19 mouse cellular contexts compared by ENCODE assay signal in genomic region chr19:58419278-58419677, GRCm38 (mm10). TPM values are rescaled to one million over a fixed set of nuclear protein-coding genes. Genes with fewer than 3 reads are reported as not detected.
A peak's percentile ranks its signal among the peaks of the same experiment; 100 is the strongest.
DNase-seq lines count a peak whose midpoint lies in the region; ATAC-seq and TF ChIP-seq lines count a peak whose summit lies in the region.
"Had no signal": no experiment of that assay in that cellular context is flagged by ENCODE, and none has a peak within 500 bp of the region (broad histone marks: within the 10 kb centered on the region; RNA-seq: fewer than 3 reads in every experiment).

No protein-coding gene starts in this region.

- TF ChIP-seq CTCF in kidney, postnatal 0 days (IDR thresholded peaks at IDR 0.05; ENCODE audit: low read depth) = no peak

- H3K9me3 ChIP-seq in heart, embryonic 11.5 days (replicated peaks; ENCODE audit: control insufficient read depth, low read length) = no peaks in the 10 kb centered on the region
- H3K9me3 ChIP-seq in kidney, postnatal 0 days (replicated peaks; ENCODE audit: low read length) = no peaks in the 10 kb centered on the region
- H3K9me3 ChIP-seq in embryonic facial prominence, embryonic 10.5 days = no peaks in the 10 kb centered on the region
- 0 out of 2 replicates have a peak, but pooled peaks cover 4% of the 10 kb centered on the region for H3K9me3 ChIP-seq in limb, embryonic 13.5 days
- no peaks in the 10 kb centered on the region for H3K9me3 ChIP-seq in forebrain, embryonic 15.5 days
- H3K9me3 ChIP-seq: forebrain, embryonic 13.5 days; heart, embryonic 15.5 days; hindbrain, embryonic 12.5 days; midbrain, embryonic 12.5 days had no signal

- DNase-seq in heart, postnatal 4 days = no peak
- DNase-seq in kidney, postnatal 0 days (ENCODE audit: low spot score) = no peak
- no peak for DNase-seq in kidney, adult 18-20 months
- DNase-seq in embryonic facial prominence, embryonic 10.5 days (ENCODE audit: low spot score) = no peak
- DNase-seq in left cerebral cortex, postnatal 14 days (ENCODE audit: low spot score in 2 of 2) = no peak
- DNase-seq: cerebellum, adult 9-11 months; layer of hippocampus, postnatal 36 days; left cerebral cortex, postnatal 4 days; lung, adult 2 months; right cerebral cortex, adult 18-20 months had no signal

- no peak; the same call in 1 of the 2 replicates for ATAC-seq in heart, embryonic 11.5 days (replicated peaks; ENCODE audit: insufficient number of reproducible peaks, low FRiP score, low TSS enrichment)
- no peak for ATAC-seq in kidney, postnatal 0 days (replicated peaks; ENCODE audit: low FRiP score, low read depth)
- ATAC-seq in limb, embryonic 13.5 days (ENCODE audit: low FRiP score, low read depth) = no peak
- ATAC-seq in forebrain, embryonic 15.5 days (replicated peaks) = no peak
- ATAC-seq: forebrain, embryonic 13.5 days; inflammation-experienced regulatory T-cells, adult 6 months had no signal

- H3K9ac ChIP-seq in heart, embryonic 11.5 days (ENCODE audit: low read depth, low read length) = no peak overlapping the region
- no peak overlapping the region for H3K9ac ChIP-seq in kidney, postnatal 0 days (ENCODE audit: low read depth, low read length)
- no peak overlapping the region for H3K9ac ChIP-seq in limb, embryonic 13.5 days
- no peak overlapping the region for H3K9ac ChIP-seq in forebrain, embryonic 15.5 days (replicated peaks)
- H3K9ac ChIP-seq: forebrain, embryonic 13.5 days; heart, embryonic 15.5 days; hindbrain, embryonic 12.5 days; midbrain, embryonic 12.5 days had no signal

- H3K4me1 ChIP-seq in heart, embryonic 11.5 days (ENCODE audit: control insufficient read depth, insufficient read depth, low read length) = peaks cover 7% of the 10 kb centered on the region
- H3K4me1 ChIP-seq in kidney, postnatal 0 days (replicated peaks; ENCODE audit: insufficient read depth, low read length) = no peaks in the 10 kb centered on the region
- peaks cover 19% of the 10 kb centered on the region for H3K4me1 ChIP-seq in embryonic facial prominence, embryonic 10.5 days
- peaks cover 24% of the 10 kb centered on the region for H3K4me1 ChIP-seq in limb, embryonic 13.5 days
- no peaks in the 10 kb centered on the region for H3K4me1 ChIP-seq in forebrain, embryonic 15.5 days
- H3K4me1 ChIP-seq: forebrain, embryonic 13.5 days; midbrain, embryonic 12.5 days had no signal

- 0 out of 2 replicates have a peak overlapping the region, but pooled peaks have one; percentile 12 for H3K27ac ChIP-seq in heart, embryonic 11.5 days (ENCODE audit: low read depth, low read length)
- H3K27ac ChIP-seq in kidney, postnatal 0 days = peak overlapping the region; percentile 64
- peak overlapping the region; percentile 37; the same call in 1 of the 2 replicates for H3K27ac ChIP-seq in embryonic facial prominence, embryonic 10.5 days (replicated peaks)
- peak overlapping the region; percentile 39; the same call in 1 of the 2 replicates for H3K27ac ChIP-seq in limb, embryonic 13.5 days
- no peak overlapping the region for H3K27ac ChIP-seq in forebrain, embryonic 15.5 days (replicated peaks)
- H3K27ac ChIP-seq: forebrain, embryonic 13.5 days; heart, embryonic 15.5 days; hindbrain, embryonic 12.5 days; midbrain, embryonic 12.5 days had no signal

- no peak overlapping the region for H3K4me3 ChIP-seq in heart, embryonic 11.5 days (ENCODE audit: low read depth, low read length)
- no peak overlapping the region for H3K4me3 ChIP-seq in kidney, postnatal 0 days (replicated peaks; ENCODE audit: low read depth, low read length)
- no peak overlapping the region for H3K4me3 ChIP-seq in embryonic facial prominence, embryonic 10.5 days
- no peak overlapping the region for H3K4me3 ChIP-seq in limb, embryonic 13.5 days
- H3K4me3 ChIP-seq in forebrain, embryonic 15.5 days = no peak overlapping the region
- H3K4me3 ChIP-seq: forebrain, embryonic 13.5 days; heart, embryonic 15.5 days; hindbrain, embryonic 12.5 days; midbrain, embryonic 12.5 days had no signal

- intact Hi-C loops in left cerebral cortex, postnatal 14 days (cut with DNase I) = no loop called here

- H3K27me3 ChIP-seq in heart, embryonic 11.5 days (ENCODE audit: control insufficient read depth, insufficient read depth, low read length) = no peaks in the 10 kb centered on the region
- no peaks in the 10 kb centered on the region for H3K27me3 ChIP-seq in kidney, postnatal 0 days (ENCODE audit: insufficient read depth, low read length)
- H3K27me3 ChIP-seq in embryonic facial prominence, embryonic 10.5 days (replicated peaks; ENCODE audit: low read depth, poor library complexity, severe bottlenecking) = no peaks in the 10 kb centered on the region
- no peaks in the 10 kb centered on the region for H3K27me3 ChIP-seq in limb, embryonic 13.5 days
- H3K27me3 ChIP-seq in forebrain, embryonic 15.5 days = no peaks in the 10 kb centered on the region
- H3K27me3 ChIP-seq: forebrain, embryonic 13.5 days; heart, embryonic 15.5 days; hindbrain, embryonic 12.5 days; midbrain, embryonic 12.5 days had no signal

- no peaks in the 10 kb centered on the region for H3K36me3 ChIP-seq in heart, embryonic 11.5 days (ENCODE audit: control insufficient read depth, insufficient read depth, low read length)
- H3K36me3 ChIP-seq in kidney, postnatal 0 days (ENCODE audit: insufficient read depth, low read length) = no peaks in the 10 kb centered on the region
- no peaks in the 10 kb centered on the region for H3K36me3 ChIP-seq in embryonic facial prominence, embryonic 10.5 days (replicated peaks)
- no peaks in the 10 kb centered on the region for H3K36me3 ChIP-seq in limb, embryonic 13.5 days
- H3K36me3 ChIP-seq in forebrain, embryonic 15.5 days = no peaks in the 10 kb centered on the region
- H3K36me3 ChIP-seq: heart, embryonic 15.5 days; hindbrain, embryonic 12.5 days; midbrain, embryonic 12.5 days had no signal

- H3K4me2 ChIP-seq in heart, embryonic 11.5 days = peak overlapping the region; percentile 7; the same call in 1 of the 2 replicates
- no peak overlapping the region for H3K4me2 ChIP-seq in kidney, postnatal 0 days (ENCODE audit: low read length)
- H3K4me2 ChIP-seq in limb, embryonic 13.5 days (replicated peaks) = peak overlapping the region; percentile 30; the same call in 1 of the 2 replicates
- no peak overlapping the region for H3K4me2 ChIP-seq in forebrain, embryonic 15.5 days (replicated peaks)
- H3K4me2 ChIP-seq: forebrain, embryonic 13.5 days; heart, embryonic 15.5 days; hindbrain, embryonic 12.5 days; midbrain, embryonic 12.5 days had no signal

- WGBS in heart, embryonic 11.5 days (ENCODE audit: insufficient replicate concordance) = 64% methylated on average over 3 of the region's 3 CpGs
- WGBS in kidney, postnatal 0 days = 29% methylated on average over 3 of the region's 3 CpGs
- WGBS in embryonic facial prominence, embryonic 10.5 days = 77% methylated on average over 3 of the region's 3 CpGs
- WGBS in limb, embryonic 13.5 days = 15% methylated on average over 3 of the region's 3 CpGs
- WGBS in forebrain, embryonic 15.5 days = 93% methylated on average over 3 of the region's 3 CpGs

RNA-seq across cellular contexts. Expression of gene Gfra1, which starts 36.4 kb away (rescaled TPM):
- polyA plus RNA-seq in heart, embryonic 11.5 days (2014; fragmentation: Nextera tagmentation; extraction: Ambion mirVana) = 3.8 and 4.3 TPM in 2 replicates
- 1 to 10 TPM; 1.1 to 2.0 TPM for total RNA-seq in heart, postnatal 4 days (2021)
- polyA plus RNA-seq in kidney, postnatal 0 days (2015; fragmentation: Nextera tagmentation; extraction: Ambion mirVana) = 55.3 and 56.4 TPM in 2 replicates
- 13.4 and 15.4 TPM in 2 replicates for polyA plus RNA-seq in embryonic facial prominence, embryonic 10.5 days (2016; fragmentation: Nextera tagmentation; extraction: Ambion mirVana)
- 23.2 and 25.4 TPM in 2 replicates for polyA plus RNA-seq in limb, embryonic 13.5 days (2015; fragmentation: Nextera tagmentation; extraction: Ambion mirVana)
- 10 to 100 TPM; 29.3 to 31.9 TPM for total RNA-seq in left cerebral cortex, postnatal 14 days (2021)
- polyA plus RNA-seq in forebrain, embryonic 15.5 days (2015; fragmentation: Nextera tagmentation; extraction: Ambion mirVana) = 12.1 and 12.6 TPM in 2 replicates
- total RNA-seq: MEL had no signal

Comparison
In these comparisons a context has a peak if more than half of its experiments do, and no peak if none do; other contexts are left out.
1. H3K4me2 ChIP-seq: peak in heart, embryonic 11.5 days (single experiment) and limb, embryonic 13.5 days (single experiment); none in kidney, postnatal 0 days (single experiment) and forebrain, embryonic 15.5 days (single experiment).